Mouse (Mus musculus): ENCODE measurements around the gene Xiap. TPM values are rescaled to one million over a fixed set of nuclear protein-coding genes. Genes with fewer than 3 reads are reported as not detected.

Xiap gene
- total RNA-seq, 1 experiment from 2014 or later = 61.2 TPM

DNA sequence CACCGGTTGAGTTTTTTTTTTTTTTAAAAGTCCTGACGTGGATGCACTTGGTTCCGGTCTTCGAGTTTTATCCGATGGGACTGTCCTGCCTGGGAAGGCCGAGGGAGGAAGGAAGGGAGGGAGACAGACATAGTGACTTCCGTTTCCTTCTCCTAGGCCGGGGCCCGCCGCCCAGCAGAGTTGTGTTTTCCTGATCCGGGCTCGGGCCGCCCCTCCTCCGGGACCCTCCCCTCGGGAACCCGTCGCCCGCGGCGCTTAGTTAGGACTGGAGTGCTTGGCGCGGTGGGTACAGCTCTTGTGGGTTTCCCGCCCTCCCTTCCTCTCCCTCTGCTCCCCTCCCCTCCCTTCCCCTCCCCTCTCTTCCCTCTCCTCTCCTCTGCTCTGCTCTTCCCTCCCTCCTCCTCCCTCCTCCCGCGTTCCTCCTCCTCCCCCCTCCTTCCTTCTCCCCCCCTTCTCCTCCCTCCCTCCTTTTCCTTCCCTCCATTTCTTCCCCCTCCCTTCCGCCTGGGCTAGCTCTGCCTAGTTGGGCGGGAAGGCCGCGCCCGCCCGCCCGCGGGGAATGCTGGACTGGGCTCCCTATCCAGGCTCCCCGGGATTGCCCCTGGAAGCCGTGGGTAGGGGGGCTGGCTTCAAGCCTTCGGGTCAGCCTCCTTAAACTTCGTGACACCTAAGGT, 8.9 kb downstream of the Xiap start:
- peak; percentile 2; the same call in 1 of the 2 replicates for ATAC-seq (ENCODE audit: extremely low read depth, insufficient number of reproducible peaks, low FRiP score, poor library complexity, severe bottlenecking)

DNA sequence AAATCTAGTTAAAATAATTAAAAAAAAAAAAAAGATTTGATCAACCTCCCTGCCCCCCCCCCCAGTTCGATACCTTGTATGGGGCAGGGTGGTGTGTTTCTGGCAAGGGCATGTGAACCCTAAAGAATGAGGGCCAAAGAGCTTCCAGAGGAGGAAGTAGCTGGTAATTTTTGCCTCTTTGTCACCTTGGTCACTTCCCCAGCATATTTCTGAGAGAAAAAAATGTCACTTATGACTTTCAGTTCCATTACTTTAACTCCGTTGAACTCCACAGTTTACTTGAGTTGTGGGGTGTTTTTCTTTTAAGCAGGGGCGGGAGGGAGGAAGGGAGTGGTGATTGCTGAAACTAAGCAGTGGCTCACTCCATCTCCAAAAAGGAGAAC, 9.4 kb downstream of the Xiap start:
- peak; percentile 71; the same call in 1 of the 2 replicates for ATAC-seq (ENCODE audit: extremely low read depth, insufficient number of reproducible peaks, low FRiP score, poor library complexity, severe bottlenecking)

GRCm38 (mm10) chrX:42087731-42088130, 28.3 kb downstream of the Xiap start:
- ATAC-seq (ENCODE audit: extremely low read depth, insufficient number of reproducible peaks, low FRiP score, poor library complexity, severe bottlenecking) = no peak

DNA sequence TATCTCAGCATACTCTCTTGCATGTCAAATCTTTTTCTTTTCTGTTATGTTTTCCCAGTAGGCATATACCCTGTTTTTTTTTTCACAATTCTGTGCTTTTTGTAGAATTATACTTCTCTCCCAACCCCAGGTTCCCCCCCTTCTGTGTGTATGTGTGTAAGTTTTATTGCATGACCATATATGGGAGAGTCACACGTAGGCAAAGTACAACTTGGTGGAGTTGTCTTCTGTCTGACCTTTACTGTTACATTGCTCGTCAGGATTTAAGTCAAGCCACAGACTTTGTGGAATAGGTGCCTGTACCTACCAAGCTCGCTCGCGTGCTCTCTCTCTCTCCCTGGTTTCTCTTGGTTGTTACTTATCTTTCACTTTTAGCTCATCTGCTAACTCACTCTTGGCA, 28.7 kb downstream of the Xiap start:
- no peak for ATAC-seq (ENCODE audit: extremely low read depth, insufficient number of reproducible peaks, low FRiP score, poor library complexity, severe bottlenecking)

DNA sequence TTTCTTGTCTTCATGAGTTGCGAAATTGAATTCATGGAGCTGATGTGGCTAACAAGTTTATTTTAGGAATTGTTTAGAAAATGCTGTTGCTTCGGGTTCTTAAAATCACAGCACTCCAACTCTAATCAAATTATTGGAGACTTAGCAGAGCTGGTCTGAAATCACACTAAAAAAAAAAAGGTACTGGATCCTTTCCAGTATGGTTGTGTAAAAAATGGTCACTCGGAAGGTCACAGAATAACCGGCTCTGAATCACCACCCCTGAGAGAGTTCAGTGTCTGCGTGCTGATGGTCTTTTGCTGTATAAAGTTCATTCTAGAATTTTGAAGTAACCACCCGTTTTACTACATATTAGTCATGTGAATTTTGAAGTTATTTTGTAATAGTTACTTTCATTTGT, 47.7 kb downstream of the Xiap start:
- no peak for ATAC-seq (ENCODE audit: extremely low read depth, insufficient number of reproducible peaks, low FRiP score, poor library complexity, severe bottlenecking)

DNA sequence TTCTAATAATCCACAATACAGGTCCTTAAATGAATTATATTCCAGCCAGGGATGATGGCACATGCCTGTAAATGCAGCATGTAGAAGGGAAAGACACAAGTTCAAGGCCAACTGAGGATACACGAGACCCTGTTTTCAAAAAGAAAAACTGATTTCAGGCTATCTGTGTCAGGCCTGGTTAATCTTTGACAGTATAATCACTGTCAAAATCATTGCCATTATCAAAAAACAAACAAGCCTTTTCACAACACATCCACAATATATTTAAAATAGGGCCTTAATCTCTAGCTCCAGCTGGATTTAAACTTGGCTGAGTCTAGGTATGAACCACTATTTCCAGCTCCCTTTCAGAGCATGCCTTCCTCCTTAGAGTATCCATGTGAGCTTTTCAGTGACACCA, 51.1 kb downstream of the Xiap start:
- no peak for ATAC-seq (ENCODE audit: extremely low read depth, insufficient number of reproducible peaks, low FRiP score, poor library complexity, severe bottlenecking)

GRCm38 (mm10) chrX:42119442-42120048, 60.1 kb downstream of the Xiap start:
- ATAC-seq (ENCODE audit: extremely low read depth, insufficient number of reproducible peaks, low FRiP score, poor library complexity, severe bottlenecking) = no peak

GRCm38 (mm10) chrX:42124963-42125697, 65.7 kb downstream of the Xiap start:
- no peak for ATAC-seq (ENCODE audit: extremely low read depth, insufficient number of reproducible peaks, low FRiP score, poor library complexity, severe bottlenecking)

- no peak for ATAC-seq (ENCODE audit: extremely low read depth, insufficient number of reproducible peaks, low FRiP score, poor library complexity, severe bottlenecking)
Observed at GRCm38 (mm10) chrX:42139882-42140281, 80.4 kb downstream of the Xiap start.

DNA sequence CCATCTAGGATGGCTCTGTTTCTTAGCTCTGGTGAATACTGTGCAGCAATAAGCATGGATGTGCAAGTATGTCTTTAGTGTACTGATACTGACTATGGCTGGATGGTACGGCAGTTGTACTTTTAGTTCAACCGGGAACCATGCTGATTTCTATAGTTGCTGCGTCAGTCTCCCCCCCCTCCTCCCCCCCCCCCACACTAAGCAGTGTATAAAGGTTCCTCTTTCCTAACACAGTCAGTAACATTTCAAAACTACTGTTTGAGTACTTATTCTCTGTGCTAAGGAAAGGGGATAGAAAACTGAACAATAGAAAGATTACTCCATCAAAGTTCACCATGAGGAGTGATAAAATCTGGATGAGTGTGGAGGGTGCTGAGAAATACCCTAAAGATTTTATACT, 83.1 kb downstream of the Xiap start:
- peak; percentile 55; the same call in 1 of the 2 replicates for ATAC-seq (ENCODE audit: extremely low read depth, insufficient number of reproducible peaks, low FRiP score, poor library complexity, severe bottlenecking)

DNA sequence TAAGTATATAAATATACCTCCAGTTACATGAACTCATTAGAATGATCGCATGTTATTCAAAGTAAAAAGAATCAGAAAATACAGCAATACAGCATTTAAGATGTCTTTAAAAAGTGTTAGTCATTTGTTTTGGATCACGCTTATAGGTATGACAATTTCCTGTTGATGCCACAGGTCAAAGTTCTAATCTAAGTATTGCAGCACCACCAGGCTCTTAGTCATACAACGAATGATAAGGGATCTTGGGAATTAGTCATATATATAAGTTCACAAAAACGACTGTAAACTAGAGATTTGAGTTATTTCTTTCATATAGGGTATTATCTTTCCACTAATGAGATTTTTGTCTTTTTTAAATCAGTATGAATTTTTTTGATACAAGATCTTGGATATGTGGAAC, 84.5 kb downstream of the Xiap start:
- ATAC-seq (ENCODE audit: extremely low read depth, insufficient number of reproducible peaks, low FRiP score, poor library complexity, severe bottlenecking) = no peak

DNA sequence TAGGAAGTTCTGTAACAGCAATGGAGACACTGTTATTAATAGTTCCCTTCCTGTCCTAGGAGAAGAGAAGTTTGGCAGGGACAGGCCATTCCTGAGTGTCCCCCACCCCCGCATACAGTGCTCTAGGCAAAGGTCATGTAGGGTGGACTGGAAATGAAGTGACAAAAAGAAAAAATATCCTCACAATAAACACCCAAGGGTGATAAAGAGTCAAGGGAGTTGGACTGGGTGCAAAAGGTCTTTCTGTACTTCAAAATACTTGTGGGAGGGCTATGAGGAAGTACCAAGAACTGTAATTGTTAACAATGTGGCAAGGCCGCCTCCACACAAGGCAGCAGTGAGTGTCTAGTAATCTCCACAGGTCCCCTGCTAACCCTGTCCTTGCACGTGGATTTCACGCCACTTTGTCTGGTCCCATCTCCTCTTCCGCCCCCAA, 88.6 kb downstream of the Xiap start:
- ATAC-seq (ENCODE audit: extremely low read depth, insufficient number of reproducible peaks, low FRiP score, poor library complexity, severe bottlenecking) = peak; percentile 22; the same call in 1 of the 2 replicates

- ATAC-seq (ENCODE audit: extremely low read depth, insufficient number of reproducible peaks, low FRiP score, poor library complexity, severe bottlenecking) = peak; percentile 70
Observed at GRCm38 (mm10) chrX:42148788-42149556, 89.5 kb downstream of the Xiap start, which contains the start of gene Stag2. Gene Stag2 (plus strand): TSS chrX:42149317.

GRCm38 (mm10) chrX:42149557-42150345, 90.3 kb downstream of the Xiap start:
- 0 out of 2 replicates have a peak, but pooled peaks have one; percentile 16 for ATAC-seq (ENCODE audit: extremely low read depth, insufficient number of reproducible peaks, low FRiP score, poor library complexity, severe bottlenecking)

DNA sequence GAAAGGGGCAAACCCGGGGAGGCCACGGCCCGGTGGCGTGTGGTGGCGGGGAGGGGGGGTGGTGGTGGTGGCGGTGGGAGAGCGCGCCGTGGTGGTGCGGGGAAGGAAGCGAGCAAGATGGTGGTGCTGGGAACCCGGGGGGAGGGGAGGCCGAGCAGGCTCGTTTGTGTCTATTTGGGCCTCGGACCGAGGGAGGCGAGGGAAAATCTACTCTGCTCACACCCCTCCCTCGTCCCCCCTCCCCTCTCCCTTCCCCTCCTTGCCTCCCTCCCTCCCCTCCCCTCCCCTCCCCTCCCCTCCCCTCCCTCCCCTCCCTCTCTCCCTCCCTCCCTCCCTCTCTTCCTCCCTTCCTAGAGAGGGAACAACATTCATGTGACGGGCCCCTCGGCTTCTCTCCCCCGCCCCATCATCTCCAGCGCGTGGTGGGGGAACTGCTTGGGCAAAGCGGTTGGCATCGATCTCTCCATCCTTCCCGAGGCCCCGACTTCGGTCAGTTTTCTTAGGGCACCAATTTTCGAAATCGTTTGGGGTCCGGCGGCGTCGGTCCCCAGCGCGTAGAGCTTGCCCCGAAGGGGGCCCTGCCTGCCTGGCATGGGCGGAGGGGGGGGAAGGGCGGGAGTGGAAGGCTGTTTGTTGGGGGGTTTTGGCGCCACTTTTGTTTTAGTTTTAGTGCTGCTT, 91.0 kb downstream of the Xiap start:
- ATAC-seq (ENCODE audit: extremely low read depth, insufficient number of reproducible peaks, low FRiP score, poor library complexity, severe bottlenecking) = peak; percentile 54

DNA sequence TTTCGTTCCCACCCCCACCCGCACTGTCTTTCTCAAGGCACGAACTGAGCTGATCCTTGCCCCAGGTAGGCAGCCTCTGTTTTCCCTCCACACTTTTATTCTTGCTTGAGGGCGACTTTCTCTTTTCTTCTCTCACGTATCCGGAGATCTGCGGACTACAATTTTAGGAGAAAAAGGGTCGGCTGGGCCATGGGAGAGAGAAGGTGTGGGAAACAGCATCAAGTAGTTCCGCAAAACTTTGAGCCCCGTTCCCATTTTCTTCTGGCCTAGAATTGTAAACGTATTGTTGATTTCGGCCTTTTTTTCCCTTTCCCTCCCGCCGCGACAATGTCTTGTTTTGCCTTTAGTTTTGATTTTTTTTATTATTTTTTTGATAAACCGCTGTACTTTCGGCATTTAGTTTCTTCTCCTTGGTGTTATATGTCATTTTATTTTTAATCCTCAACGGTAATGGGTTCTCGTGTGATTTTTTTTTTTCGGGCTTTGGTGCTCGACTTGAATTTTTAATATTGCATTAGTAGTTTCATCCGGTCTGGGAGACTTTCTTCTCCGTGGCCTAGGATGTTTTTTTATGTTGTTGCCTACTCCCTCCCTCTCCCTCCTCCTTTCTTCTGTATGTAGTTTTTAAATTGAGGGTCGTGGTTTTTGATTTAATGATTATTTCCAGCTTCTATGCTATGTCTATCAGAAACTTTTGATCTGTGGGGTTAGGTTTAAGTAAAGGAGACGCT, 91.7 kb downstream of the Xiap start:
- no peak for ATAC-seq (ENCODE audit: extremely low read depth, insufficient number of reproducible peaks, low FRiP score, poor library complexity, severe bottlenecking)

- ATAC-seq (ENCODE audit: extremely low read depth, insufficient number of reproducible peaks, low FRiP score, poor library complexity, severe bottlenecking) = peak; percentile 40; the same call in 1 of the 2 replicates
Observed at GRCm38 (mm10) chrX:42151903-42152369, 92.5 kb downstream of the Xiap start.
